Mouse (Mus musculus) stomach, postnatal 0 days (tissue): Measurements from ENCODE around the gene Nrxn3.

Source experiments
- CTCF ChIP-seq: IDR thresholded peaks from 2 replicates; pipeline ENCODE4 v1.5.1; 2016; ENCODE audit warnings: antibody characterized with exemption, low read depth, mild to moderate bottlenecking, moderate library complexity
- EP300 ChIP-seq: optimal IDR thresholded peaks from 2 replicates; pipeline ENCODE3; 2016; ENCODE audit warnings: antibody characterized with exemption

DNA sequence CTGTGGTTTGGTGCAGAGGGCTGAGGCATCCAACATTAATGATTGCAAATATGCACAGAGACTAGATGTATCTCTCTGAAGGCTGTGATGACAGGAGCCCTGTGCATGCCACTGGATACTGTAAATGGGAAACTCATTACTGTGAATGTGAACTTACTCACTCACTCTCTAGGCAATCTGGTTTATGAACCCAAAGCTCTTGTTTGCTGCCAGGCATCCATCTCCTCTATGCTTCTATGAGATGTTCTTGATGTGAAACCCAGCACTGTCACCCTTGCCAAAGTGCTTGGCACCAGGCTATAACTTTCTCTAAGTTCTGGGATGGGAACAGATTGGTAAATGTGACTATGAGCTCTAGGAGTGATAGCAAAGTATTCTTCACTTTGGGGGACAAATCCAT lies 317.5 kb downstream of the Nrxn3 start:
- TF ChIP-seq CTCF: no peak
- no peak for TF ChIP-seq EP300
